Mouse (Mus musculus) testis, adult 2 months (tissue): ENCODE results near the gene Gpr68. TPM values are rescaled to one million over a fixed set of nuclear protein-coding genes. Genes with fewer than 3 reads are reported as not detected.
A peak's percentile ranks its signal among the peaks of the same experiment; 100 is the strongest.

ENCODE experiments used
- H3K27ac ChIP-seq: fragments of 200-500 bp; 2 replicates; pipeline ENCODE4 v1.5.1; 2012; ENCODE audit warnings: low read depth, low read length; ENCODE audit not compliant: control insufficient read depth, insufficient read depth
- H3K27me3 ChIP-seq: fragments of 200-500 bp; 2 replicates; pipeline ENCODE4 v1.6.1; 2012; ENCODE audit warnings: mild to moderate bottlenecking, low read length, moderate library complexity; ENCODE audit not compliant: control insufficient read depth, insufficient read depth
- H3K36me3 ChIP-seq: fragments of 200-500 bp; 2 replicates; pipeline ENCODE4 v1.6.1; 2012; ENCODE audit warnings: mild to moderate bottlenecking, low read length; ENCODE audit not compliant: control insufficient read depth, insufficient read depth
- H3K4me1 ChIP-seq: fragments of 200-500 bp; 2 replicates; pipeline ENCODE4 v1.6.1; 2012; ENCODE audit warnings: low read length; ENCODE audit not compliant: control insufficient read depth, insufficient read depth
- H3K4me3 ChIP-seq: fragments of 200-500 bp; 2 replicates; pipeline ENCODE4 v1.5.1; 2012; ENCODE audit warnings: low read depth, mild to moderate bottlenecking, low read length, moderate library complexity, mixed read lengths; ENCODE audit not compliant: control insufficient read depth
- CTCF ChIP-seq: fragments of 200-500 bp; IDR thresholded peaks from 2 replicates; pipeline ENCODE4 v1.5.1; 2012; ENCODE audit warnings: low read depth, mild to moderate bottlenecking, inconsistent platforms, low read length, moderate library complexity; ENCODE audit not compliant: control insufficient read depth, insufficient read depth, insufficient replicate concordance
- POLR2A ChIP-seq: fragments of 200-500 bp; IDR thresholded peaks from 2 replicates; pipeline ENCODE4 v1.6.1; 2012; ENCODE audit warnings: low read depth, mild to moderate bottlenecking, inconsistent platforms, low read length, moderate library complexity; ENCODE audit not compliant: control insufficient read depth
- polyA plus RNA-seq: library from polyadenylated mRNA; depleted of rRNA; stranded (reverse); fragments of >200 nt; gene quantifications from 2 replicates; pipeline ENCODE4 v1.2.3, GENCODE M21; 2012; rRNA removed

Gpr68 gene
- polyA plus RNA-seq, 1 experiment: 3.1 TPM

DNA sequence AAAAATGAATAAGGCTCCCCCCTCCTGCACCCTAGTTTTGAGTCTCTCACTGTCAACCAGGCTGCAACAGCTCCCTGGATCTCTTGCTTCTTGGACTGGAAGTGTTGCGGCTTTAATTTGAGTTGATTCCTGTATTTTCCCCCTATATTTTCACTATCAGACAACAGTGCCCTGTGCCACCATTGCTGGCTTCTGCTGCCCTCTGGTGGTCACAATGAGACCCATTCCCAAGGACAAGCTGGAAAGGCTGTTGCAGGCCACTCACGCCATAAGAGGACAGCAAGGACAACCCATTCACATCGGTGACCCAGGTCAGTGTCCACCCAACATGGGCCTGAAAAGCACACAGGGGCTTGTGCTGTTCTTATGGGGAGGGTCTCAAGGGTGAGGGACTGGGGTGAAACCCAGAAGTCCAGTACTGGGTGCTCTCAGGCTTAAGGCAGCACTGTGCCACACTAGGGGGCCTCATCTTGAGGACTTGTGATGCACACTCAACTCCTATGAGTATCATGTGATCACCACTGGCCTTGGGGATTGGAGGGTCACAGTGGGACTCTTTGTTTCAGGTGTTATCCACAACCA lies 66.7 kb downstream of the Gpr68 start:
- Histone ChIP-seq H3K27ac (no peak overlapping the region), H3K27me3 (no peaks in the 10 kb centered on the region), H3K4me3 (no peak overlapping the region), H3K36me3 (no peaks in the 10 kb centered on the region), H3K4me1 (no peaks in the 10 kb centered on the region)
- TF ChIP-seq CTCF (peak; percentile 83; the same call in 1 of the 2 replicates), POLR2A (no peak)

DNA sequence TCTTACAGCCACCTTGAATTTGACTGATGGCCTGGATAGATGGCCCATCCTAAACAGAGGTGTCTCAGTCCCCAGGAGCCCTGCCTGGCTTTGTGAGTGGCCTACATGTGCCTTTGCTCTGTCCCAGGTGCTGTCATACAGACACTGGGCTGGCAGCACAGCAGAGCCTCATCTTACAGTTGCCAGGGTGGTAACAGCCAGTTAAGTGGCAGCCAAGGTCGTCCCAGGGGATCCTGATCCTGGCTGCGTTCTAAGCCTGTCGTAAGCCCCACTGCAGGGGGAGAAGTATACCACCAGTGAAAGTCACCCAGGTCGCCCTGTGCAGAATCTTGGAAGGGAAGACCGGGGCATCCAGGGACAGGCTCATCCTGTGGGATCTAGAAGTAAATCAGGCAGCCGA lies 68.1 kb downstream of the Gpr68 start:
- H3K4me1 ChIP-seq: no peaks in the 10 kb centered on the region
- H3K27me3 ChIP-seq: no peaks in the 10 kb centered on the region
- no peak for TF ChIP-seq POLR2A
- no peak for TF ChIP-seq CTCF
- H3K4me3 ChIP-seq: no peak overlapping the region
- no peaks in the 10 kb centered on the region for H3K36me3 ChIP-seq
- H3K27ac ChIP-seq: peak overlapping the region; percentile 21; the same call in 1 of the 2 replicates

DNA sequence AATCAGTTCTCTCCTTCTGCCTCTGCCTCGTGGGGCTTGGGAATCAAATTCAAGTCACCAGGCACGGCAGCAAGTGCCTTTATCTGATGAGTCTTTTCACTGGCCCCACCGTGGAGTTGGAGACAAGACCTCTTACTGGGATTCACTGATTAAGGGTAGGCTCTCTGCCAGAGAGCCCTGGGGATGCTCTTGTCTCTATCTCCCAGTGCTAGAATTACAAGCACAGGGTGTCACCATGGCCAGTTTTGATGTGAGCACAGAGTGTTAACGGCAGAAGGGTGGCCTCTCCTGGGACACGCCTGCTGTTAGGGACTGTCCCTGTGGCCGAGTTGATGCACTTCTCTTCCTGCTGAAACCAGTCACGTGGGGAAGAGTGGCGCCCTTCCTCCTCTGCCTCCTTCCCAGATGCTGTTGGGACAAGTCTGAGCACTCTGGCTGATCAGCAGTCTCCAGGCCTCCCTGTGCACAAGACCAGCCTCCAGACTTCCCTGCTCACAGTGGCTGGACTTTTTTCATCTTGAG lies 68.9 kb downstream of the Gpr68 start:
- H3K4me1 ChIP-seq: no peaks in the 10 kb centered on the region
- TF ChIP-seq CTCF (no peak), POLR2A (no peak)
- no peaks in the 10 kb centered on the region for H3K36me3 ChIP-seq
- no peaks in the 10 kb centered on the region for H3K27me3 ChIP-seq
- H3K27ac ChIP-seq: no peak overlapping the region
- no peak overlapping the region for H3K4me3 ChIP-seq

DNA sequence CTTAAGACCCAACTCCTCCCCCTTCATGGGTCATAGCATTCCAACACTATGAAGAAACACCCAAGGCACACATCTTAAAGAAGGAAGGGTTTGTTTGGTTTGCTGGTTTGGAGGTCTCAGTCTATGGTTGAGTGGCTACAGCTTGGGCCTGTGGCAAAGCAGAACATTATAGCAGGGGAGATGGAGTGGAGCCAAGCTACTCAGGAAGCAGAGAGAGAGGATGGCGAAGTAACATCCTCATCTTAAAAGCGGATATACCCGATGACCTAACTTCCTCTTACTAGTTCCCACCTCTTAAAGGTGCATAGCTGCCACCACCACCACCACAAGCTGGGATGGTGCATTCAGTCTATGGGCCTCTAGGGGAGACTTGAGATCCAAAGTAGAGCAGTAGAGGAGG lies 70.8 kb downstream of the Gpr68 start:
- no peaks in the 10 kb centered on the region for H3K36me3 ChIP-seq

DNA sequence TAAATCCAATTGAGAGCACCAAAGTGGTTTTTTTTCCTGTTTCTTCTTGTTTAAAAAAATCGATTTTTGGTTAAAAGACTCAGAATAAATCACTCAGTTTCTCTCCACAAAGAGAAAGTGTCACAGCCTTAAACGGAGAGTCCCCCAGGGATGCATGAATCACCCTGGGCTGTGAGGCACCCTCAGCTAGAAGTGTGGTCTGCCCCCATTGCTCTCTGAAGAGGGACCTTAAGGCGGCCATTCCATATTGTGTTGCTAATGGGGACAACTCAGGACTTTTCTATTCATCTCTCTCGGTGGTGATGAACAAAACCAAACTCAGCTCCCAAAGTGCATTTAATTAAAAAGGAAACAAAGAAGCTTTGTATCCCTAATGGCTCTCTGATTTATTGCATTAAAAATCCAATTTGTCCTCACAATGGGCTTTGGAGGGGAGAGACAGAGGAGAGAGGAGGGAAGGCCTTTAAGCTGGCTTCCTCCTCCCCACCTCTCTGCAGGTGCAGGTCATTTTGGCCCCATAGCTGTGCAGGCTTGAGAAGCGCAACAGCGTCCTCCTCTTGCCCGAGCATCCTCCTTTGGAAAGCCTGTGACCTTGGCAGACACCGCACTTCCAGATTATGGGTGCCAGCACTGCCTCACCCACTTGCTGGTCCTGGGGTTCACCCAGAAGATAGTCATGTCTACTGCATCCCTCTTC lies 76.2 kb downstream of the Gpr68 start:
- Histone ChIP-seq H3K4me1 (no peaks in the 10 kb centered on the region), H3K4me3 (no peak overlapping the region), H3K27ac (no peak overlapping the region), H3K36me3 (no peaks in the 10 kb centered on the region), H3K27me3 (no peaks in the 10 kb centered on the region)
- TF ChIP-seq POLR2A (no peak), CTCF (no peak)

More for the DNA sequence above, 70.8 kb downstream of the Gpr68 start:
- no peak overlapping the region for H3K27ac ChIP-seq
- no peak overlapping the region for H3K4me3 ChIP-seq
- H3K4me1 ChIP-seq: no peaks in the 10 kb centered on the region
- no peaks in the 10 kb centered on the region for H3K27me3 ChIP-seq
- TF ChIP-seq POLR2A (no peak), CTCF (no peak)

DNA sequence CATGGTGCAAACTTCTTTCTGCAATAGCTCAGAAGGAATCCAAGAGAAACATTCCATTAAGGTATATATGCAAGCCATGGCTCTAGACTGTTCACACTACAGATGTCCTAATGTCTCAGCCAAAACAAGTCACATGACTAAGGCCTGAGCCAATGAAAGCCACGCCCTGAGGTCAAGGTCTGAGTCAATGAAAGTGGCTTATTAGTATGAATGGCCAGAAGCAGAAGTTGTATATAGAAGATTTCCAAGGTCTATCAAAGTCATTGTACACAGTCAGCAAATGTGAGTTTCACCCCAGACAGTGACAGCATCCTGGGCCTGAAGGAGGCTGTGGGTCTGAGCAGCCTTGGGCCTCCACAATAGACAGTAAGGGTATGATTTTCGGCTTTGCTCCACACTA lies 77.0 kb downstream of the Gpr68 start:
- no peak overlapping the region for H3K4me3 ChIP-seq
- no peak overlapping the region for H3K27ac ChIP-seq
- H3K36me3 ChIP-seq: no peaks in the 10 kb centered on the region
- no peak for TF ChIP-seq CTCF
- TF ChIP-seq POLR2A: no peak
- H3K4me1 ChIP-seq: no peaks in the 10 kb centered on the region
- H3K27me3 ChIP-seq: no peaks in the 10 kb centered on the region

Other genes with a start within 250 kb of the Gpr68 start
- gene Rps6ka5, start 181.2 kb downstream of the Gpr68 start, polyA plus RNA-seq: 3.3 and 4.1 TPM in 2 replicates
- 1.0 and 1.1 TPM in 2 replicates for gene Dglucy, start 129.1 kb downstream of the Gpr68 start, polyA plus RNA-seq
- gene Ccdc88c, start 120.9 kb upstream of the Gpr68 start, polyA plus RNA-seq: 38.1 and 41.6 TPM in 2 replicates
- gene Ppp4r3a, start 175.5 kb upstream of the Gpr68 start, polyA plus RNA-seq: 8.4 and 9.8 TPM in 2 replicates